Mouse (Mus musculus): Measurements from ENCODE around the gene Pecam1. TPM values are rescaled to one million over a fixed set of nuclear protein-coding genes. Genes with fewer than 3 reads are reported as not detected.
A peak's percentile ranks its signal among the peaks of the same experiment; 100 is the strongest.

Gene Pecam1
- total RNA-seq, 1 experiment from 2014 or later, result 56.8 TPM

DNA sequence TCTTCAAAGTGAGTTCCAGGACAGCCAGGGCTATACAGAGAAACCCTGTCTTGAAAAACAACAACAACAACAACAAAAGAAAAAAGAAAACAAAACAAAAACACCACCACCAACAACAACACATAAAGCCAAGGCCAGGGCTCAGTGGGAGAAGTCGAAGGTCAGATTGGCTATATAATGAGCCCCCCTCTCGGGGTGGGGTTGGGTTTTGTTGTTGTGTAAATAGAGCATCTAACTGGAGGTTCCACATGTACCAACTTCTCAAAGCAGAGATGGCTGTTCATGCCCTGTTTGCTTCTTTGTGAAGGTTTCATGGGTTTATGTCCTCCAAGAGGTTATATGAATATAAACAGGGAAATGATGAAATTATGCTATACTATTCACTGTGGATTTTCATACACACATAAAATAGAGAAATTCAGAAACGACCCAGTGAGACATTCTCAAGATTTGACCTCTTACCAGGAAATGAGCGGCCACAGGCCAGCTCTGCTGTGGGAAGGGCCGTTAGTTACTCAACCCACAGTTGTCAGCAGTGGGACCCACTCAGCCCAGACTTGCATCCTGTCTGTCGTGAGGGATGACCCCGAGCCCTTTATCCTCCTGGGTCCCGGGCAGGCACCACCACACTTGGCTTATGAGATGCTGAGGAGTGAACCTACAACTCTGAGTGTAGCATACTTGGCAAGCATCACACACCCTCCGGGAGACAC lies 45.9 kb downstream of the Pecam1 start:
- ATAC-seq (replicated peaks; ENCODE audit: low read depth, poor library complexity, severe bottlenecking), result peak; percentile 66

DNA sequence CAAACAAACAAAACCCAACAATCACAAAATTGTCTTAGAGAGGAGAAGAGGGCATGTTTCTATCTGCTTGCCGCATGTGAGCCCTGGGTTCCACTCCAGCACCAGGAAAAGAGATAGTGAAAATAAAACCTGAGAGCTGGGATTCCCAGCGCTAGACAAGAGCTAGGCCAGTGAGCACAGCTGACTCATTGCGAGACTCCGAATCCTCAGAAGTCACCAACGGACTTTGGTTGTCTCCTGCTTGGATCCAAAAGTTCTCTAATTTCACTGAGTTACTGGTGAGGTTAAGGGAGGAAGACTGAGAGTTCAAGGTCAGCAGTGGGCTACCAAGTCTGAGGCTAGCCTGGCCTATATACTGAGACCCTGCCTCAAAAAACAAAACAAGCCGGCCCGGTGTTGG lies 46.5 kb downstream of the Pecam1 start:
- ATAC-seq (replicated peaks; ENCODE audit: low read depth, poor library complexity, severe bottlenecking), result no peak

GRCm38 (mm10) chr11:106702584-106702983 lies 47.8 kb downstream of the Pecam1 start:
- ATAC-seq (replicated peaks; ENCODE audit: low read depth, poor library complexity, severe bottlenecking), result no peak

DNA sequence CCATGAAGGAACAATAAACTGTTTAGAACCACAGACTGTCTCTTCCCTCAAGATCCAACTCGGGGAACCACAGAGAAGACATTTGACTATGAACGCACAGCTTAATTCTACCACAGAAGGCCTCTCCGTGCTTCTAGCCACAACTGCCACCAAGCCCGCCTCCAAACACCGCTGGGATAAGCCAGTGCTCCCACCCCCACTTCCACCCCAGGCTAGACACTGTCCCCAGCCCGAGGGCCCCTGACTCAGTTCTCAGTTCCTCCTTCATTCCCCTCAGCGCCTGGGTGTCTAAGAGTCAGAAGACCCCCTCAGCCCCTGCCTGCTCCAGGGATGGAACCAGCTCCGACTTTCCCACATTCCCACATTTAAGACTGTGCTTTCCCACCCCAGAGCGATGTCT lies 48.8 kb downstream of the Pecam1 start:
- ATAC-seq (replicated peaks; ENCODE audit: low read depth, poor library complexity, severe bottlenecking), result peak; percentile 67

DNA sequence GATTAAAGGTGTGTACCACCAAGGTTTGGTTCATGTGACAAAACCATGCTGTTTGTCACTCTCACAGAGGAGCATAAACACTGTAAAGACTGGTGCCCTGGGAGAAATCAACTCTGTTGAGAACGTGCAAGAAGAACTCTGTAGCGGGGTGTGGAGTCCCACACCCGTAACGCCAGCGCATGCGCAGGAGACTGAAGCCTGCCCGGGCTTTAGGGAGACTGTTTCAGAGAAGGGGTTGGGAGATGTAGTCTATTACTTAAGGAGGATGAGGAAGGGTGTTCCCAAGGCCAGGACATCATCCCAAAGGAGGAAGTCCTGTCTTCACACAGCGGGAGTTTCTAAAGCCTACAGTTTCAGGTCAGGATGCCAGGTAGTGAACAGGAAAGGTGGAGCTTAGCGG lies 51.3 kb downstream of the Pecam1 start:
- ATAC-seq (replicated peaks; ENCODE audit: low read depth, poor library complexity, severe bottlenecking), result no peak

DNA sequence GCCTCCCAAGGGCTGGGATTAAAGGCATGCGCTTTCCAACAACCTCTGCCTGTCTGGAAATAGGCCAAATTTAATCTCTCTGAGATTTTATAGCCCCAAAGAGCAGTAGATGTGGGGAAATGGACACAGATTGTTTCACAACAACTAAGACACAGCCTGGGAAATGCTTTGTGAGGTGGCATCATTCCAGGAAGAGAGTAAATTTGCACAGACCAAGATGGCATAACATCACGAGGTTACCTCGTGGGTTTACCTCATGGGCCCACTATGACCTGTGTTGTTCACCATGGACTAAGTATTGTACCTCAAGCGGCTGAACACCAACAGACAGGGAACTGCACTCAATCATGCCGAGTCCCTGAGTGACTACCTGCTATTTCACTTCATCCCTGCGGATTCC lies 52.1 kb downstream of the Pecam1 start:
- ATAC-seq (replicated peaks; ENCODE audit: low read depth, poor library complexity, severe bottlenecking), result no peak

- ATAC-seq (replicated peaks; ENCODE audit: low read depth, poor library complexity, severe bottlenecking), result no peak
Measured at GRCm38 (mm10) chr11:106695917-106696316, 54.5 kb downstream of the Pecam1 start.

DNA sequence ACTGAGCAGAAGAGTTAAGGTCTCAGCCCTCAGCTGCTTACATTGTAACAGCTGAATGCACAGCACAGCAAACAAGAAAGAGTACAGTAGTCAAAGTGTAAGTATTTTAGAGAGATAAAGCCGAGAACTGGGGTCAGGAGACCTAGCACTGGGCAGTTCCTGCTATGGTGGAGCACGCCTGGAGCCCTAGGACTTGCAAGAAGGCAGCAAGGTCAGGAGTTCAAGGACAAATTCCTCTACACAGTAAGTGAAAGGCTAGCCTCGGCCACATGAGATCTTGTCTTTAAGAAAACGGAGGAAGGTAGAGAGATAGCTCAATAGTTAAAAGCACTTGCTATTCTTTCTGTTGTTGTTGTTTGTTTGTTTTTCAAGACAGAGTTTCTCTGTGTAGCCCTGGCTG lies 57.5 kb downstream of the Pecam1 start:
- no peak for ATAC-seq (replicated peaks; ENCODE audit: low read depth, poor library complexity, severe bottlenecking)

- ATAC-seq (replicated peaks; ENCODE audit: low read depth, poor library complexity, severe bottlenecking), result peak; percentile 66
Measured at GRCm38 (mm10) chr11:106688375-106688774, 62.1 kb downstream of the Pecam1 start.

GRCm38 (mm10) chr11:106687293-106687692 lies 63.1 kb downstream of the Pecam1 start:
- 0 out of 2 replicates have a peak, but pooled peaks have one; percentile 11 for ATAC-seq (replicated peaks; ENCODE audit: low read depth, poor library complexity, severe bottlenecking)

- no peak for ATAC-seq (replicated peaks; ENCODE audit: low read depth, poor library complexity, severe bottlenecking)
Measured at GRCm38 (mm10) chr11:106684027-106684426, 66.4 kb downstream of the Pecam1 start.

- no peak for ATAC-seq (replicated peaks; ENCODE audit: low read depth, poor library complexity, severe bottlenecking)
Measured at GRCm38 (mm10) chr11:106683345-106683744, 67.1 kb downstream of the Pecam1 start.

- ATAC-seq (replicated peaks; ENCODE audit: low read depth, poor library complexity, severe bottlenecking), result no peak
Measured at GRCm38 (mm10) chr11:106681138-106681537, 69.3 kb downstream of the Pecam1 start.

DNA sequence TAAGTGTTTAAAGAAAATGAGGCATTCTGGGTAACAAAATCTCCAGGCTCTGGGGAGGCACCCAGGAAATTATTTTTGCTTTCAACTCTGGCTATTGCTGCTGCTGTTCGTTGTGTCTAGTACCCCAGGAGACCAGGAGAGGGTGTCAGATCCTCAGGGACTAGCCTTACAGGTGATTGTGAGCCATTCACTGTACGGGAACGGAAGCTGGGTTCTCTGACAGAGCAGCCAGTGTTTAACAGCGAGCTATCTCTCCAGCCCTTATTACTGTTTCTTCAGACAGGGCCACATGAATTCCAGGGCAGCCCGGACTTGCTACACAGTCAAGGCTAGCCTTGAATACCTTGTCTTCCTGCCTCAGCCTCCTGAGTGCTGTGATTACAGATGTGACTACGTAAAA lies 70.6 kb downstream of the Pecam1 start:
- no peak for ATAC-seq (replicated peaks; ENCODE audit: low read depth, poor library complexity, severe bottlenecking)

- ATAC-seq (replicated peaks; ENCODE audit: low read depth, poor library complexity, severe bottlenecking), result no peak
Measured at GRCm38 (mm10) chr11:106677910-106678591, 72.4 kb downstream of the Pecam1 start.

GRCm38 (mm10) chr11:106677331-106677730 lies 73.1 kb downstream of the Pecam1 start:
- no peak for ATAC-seq (replicated peaks; ENCODE audit: low read depth, poor library complexity, severe bottlenecking)

- ATAC-seq (replicated peaks; ENCODE audit: low read depth, poor library complexity, severe bottlenecking), result no peak
Measured at GRCm38 (mm10) chr11:106675875-106676274, 74.6 kb downstream of the Pecam1 start.

DNA sequence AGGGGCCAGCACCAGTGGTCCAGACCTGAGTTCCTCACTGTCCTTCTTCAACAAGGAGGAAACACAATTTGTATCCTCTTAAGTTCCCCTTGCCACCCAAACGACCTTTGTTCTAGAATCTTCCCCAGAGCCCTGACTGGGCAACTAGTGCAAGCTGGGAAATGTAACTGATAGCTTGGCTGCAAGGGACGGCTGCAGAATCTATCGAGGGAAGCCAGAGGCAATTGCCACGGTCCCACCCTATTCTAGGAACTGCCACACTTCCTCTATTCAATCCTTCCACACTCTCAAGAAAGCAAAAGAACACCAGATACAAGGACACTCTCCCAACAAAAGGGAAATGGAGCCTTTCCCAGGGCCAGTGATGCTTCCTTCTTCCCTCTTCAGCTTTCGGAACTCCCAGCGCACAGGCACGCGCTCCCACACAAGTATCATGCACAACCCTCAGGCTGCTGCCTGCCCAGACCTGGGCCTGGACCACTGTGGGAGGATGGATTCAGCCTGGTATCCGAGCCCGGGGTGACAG lies 75.2 kb downstream of the Pecam1 start:
- ATAC-seq (replicated peaks; ENCODE audit: low read depth, poor library complexity, severe bottlenecking), result peak; percentile 40

DNA sequence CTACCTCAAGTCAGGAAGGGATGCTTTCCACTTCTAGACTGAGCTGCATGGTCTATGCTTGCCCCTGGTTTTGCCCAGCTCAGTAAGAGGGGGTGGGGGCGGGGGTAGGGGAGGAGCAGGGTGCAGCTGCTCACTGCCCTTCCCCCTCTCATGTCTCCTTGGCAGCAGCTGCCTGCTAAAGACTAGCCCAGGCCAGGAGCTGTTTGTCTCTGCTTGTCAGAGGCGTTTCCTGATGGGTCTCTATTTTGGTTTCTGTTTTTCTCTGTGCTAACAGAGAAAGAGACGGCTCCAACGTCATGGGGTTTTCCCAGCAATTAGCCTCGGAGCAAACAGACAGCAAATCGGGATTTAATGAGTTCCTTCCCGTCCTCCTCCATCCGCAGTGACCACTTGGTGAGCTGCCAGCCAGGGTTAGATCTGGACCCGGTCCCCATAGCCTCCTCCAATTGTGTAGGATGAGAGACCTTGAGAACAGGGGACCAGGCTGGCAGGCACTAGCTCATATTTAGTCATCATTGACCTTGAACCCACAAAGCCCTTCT lies 75.7 kb downstream of the Pecam1 start:
- ATAC-seq (replicated peaks; ENCODE audit: low read depth, poor library complexity, severe bottlenecking), result peak; percentile 64

- ATAC-seq (replicated peaks; ENCODE audit: low read depth, poor library complexity, severe bottlenecking), result no peak
Measured at GRCm38 (mm10) chr11:106673727-106674611, 76.5 kb downstream of the Pecam1 start.
